Mouse (Mus musculus) urinary bladder, postnatal 4 days (tissue): Measurements from ENCODE around the gene Casc4.

ENCODE experiments used
- DNase-seq, 2 experiments: peaks; one replicate each; pipeline ENCODE4 v3.0.0; 2021 to 2022; ENCODE audit warnings: low spot score in 2 of 2

The Casc4 gene

DNA sequence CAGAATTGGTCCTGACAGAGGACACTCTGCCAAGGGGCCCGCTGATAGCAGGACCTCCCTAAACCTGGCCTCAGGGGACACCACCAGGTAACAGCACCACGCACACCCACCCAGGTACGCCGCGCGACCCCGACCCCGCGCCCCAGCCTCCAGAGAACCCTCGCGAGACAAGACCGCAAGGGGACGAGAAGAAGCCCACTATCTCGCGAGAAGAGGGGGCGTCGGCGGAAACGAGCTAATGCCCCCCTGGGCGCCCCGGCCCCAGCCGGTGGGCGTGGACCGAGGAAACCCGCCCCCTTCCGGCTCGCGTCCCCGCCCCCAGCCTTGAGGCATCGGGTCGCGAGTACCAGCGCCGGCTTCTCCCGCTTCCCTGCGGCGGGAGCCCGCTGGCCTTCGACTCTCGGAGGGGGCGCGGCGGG is at the start of gene Casc4:
TSS of gene Casc4 (plus strand) at position 339 of the 419 bp plus-strand sequence.
- peak; percentile 94 for DNase-seq

DNA sequence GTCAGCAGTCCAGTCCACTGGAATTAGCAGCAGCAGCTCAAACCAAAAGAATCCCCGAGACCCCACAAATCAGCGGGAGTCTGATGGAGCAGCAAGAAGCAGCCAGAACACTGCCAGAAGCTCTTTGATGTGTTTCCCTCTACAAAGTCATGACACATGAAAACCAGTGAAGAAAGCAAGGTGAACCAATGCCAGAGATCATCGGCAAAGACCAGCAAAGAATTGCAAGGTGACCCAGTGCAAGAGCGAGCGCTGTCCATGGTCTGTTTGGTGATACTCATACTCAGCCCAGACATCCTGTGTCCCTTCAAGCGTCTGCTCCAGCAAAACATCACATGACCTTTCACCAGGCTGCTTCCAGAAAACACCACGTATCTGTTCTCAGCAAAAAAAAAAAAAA is 45.0 kb upstream of the Casc4 start:
- peak in 1 of 2 experiments; percentile 10 for DNase-seq

DNA sequence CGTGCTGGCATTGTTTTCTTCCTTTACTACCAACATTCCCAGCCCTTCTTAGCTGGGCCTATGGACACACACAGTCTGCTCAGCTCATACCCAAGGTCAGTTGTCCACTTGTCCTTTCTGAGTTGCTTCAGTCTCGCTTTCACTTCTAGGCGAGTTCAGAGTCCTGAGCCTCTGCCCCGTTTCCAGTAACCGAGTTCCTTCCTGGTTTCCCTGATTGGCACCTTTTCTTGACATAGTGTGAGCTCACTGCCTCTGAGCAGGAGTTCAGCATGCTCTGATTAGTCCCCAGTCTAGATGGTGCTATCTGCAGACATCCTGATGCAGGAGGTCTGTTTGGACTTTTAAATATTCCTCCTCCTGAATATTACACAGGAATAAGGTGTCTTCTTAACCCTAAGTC is 42.1 kb upstream of the Casc4 start:
- DNase-seq: peak in 1 of 2 experiments; percentile 22

DNA sequence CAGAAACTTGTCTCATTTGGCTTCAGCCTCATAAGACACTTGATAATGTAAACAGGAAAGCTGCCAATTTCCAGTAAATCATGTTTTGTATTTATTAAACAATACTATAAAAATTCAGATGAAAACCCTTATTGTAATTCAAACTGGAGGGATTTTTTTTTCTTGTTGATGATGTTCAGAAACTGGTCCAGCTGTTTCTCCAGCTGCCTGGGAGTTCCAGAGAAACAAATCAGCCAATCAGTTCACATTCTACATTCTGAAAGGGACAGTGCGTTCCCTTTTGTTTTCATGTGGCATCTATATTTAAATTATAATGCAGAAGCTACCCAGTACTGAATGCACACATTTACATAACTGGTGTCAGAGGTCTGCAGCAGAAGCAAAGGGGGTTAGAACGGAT is 40.6 kb upstream of the Casc4 start:
- no peak for DNase-seq

DNA sequence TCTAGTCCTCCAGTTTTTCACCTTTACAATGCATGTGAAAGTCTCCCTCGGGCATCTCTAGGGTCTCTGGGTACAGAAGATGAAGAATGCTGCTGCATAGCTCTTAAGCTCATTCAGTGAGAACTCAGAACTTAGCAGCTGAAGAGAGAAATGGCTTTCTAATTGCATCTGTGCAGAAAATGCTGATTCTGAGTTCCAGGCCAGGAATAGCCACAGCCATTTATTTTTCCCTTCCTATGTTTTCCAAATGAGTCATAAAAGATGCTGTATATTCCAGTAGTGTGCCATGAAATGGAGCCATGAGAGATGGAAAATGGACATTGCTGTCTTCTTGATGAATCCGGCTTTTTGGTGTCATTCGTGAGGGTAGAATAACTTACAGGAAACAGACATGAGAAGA is 38.4 kb upstream of the Casc4 start:
- DNase-seq: no peak

DNA sequence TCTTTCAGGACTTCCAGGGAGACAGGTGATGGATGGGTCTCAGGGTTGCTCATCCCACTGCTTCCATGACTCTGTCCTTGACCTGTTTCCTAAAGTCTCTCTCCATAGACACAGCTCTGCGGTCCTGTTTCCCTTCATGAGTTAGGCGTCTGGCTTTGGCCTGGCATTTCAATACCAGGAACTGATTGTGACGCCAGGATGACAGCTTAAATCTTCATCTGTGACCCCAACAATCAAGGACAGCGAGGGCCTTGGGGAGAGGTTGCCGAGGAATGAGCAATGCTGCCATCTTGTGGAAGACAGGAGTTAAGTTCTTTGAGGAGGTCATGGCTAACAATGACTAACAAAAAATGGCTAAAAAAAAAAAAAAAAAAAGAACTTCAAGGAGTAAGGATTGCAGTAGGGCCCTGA is 34.3 kb upstream of the Casc4 start:
- peak; percentile 25 to 57 for DNase-seq

DNA sequence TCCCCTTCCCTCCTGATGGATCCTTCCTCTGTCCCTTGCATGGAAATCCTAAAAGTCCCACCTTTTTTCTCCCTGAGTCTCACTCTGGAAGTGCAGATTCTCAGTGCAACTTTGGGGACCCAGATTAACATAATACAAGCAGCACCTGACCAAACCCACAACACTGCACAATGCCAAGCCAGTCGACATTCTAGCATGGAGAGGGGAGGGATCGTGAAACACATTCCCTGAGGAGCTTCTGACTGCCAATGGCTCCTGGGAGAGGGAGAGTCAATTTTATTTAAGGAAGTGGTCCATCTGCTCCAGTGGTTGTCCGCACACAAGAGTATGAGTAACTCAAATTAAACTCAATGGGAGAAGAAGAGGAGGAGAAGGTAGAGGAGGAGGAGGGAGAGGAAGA is 31.8 kb upstream of the Casc4 start:
- DNase-seq: no peak

DNA sequence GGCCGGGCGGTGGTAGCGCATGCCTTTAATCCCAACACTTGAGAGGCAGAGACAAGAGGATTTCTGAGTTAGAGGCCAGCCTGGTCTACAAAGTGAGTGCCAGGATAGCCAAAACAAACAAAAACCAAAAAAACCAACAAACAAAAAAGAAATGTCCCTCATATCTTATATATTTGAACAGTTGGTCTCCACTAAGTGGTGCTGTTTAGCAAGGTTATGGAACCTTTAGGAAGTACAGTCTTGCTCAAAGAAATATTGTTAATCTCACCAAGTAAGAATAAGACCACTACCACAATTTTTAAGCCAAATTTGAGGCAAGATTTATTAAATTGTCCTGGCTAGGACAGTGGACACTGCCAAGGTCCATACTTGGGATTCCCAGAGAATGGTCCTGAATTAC is 25.3 kb upstream of the Casc4 start:
- no peak for DNase-seq

DNA sequence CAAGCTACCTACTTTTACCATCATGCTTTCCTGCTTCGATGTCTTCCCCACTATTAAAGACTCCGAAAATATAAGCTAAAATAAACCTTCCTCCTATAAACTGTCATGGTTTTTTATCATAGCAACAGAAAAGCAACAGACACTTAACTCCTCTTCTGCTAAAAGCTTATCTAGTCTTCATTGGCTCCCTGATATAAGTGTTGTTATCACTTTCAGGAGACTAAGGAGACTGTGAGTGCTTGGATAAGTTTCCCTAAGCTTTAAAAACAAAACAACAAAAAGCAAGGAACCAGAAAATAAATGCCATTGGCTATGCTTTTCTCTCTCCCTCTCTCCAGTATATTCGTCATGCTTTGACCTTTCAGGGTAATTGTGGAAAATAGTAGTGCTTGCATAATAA is 24.5 kb upstream of the Casc4 start:
- no peak for DNase-seq

DNA sequence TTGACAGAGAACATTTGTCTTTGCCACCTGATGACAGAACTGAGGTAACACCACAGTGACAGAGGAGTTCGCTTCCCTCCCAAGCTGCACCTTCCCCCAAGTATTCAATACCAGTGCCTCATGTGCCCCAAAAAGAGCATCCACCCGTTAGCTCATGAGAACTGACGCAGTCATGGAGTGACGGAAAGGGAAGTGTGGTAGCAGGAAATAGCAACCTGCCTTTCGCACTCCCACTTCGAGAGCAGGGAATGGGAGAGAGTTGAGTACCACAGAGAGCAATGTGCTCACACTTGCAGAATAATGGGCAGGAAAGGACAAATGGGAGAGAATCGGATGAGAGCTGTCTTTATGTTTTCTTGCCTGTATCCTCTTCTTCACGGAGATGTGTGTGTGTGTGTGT is 20.7 kb upstream of the Casc4 start:
- no peak for DNase-seq

DNA sequence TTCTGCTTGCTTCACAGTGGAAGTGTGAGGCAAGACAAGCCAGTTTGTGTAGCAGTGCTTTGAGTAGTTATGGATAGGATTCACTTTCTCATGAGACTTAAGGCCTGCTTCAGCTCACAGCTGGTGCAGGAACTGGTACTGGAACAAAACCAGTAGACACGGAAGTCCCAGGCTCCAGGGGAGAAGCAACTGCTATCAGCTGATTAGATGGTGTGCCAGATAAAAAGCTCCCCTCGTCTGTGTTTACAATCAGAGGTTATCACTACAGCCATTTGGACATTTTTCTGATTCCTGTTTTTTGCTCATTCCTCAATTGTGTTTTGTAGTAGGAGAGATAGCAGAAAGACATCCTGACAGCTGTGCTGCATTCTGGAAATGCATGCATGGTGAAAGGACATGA is 14.7 kb upstream of the Casc4 start:
- no peak for DNase-seq

DNA sequence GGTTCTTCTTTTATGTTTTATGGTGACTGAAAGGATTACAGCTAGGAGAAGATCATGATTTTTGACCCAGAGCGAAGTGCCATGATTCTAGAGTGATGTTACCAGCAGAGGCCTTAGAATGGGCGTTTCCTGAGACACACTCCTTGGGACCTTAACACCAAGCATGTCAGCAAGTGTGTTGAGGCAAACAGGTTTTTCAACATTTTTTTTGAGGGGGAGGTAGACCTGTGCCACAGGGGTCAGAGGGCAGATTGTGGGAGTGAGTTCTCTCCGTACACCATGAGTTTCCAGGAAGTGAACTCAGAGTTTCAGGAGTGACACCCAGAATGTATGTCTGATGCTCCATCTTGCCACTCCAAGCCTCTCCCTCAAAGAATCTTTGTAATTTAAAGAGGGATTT is 12.8 kb upstream of the Casc4 start:
- DNase-seq: no peak

DNA sequence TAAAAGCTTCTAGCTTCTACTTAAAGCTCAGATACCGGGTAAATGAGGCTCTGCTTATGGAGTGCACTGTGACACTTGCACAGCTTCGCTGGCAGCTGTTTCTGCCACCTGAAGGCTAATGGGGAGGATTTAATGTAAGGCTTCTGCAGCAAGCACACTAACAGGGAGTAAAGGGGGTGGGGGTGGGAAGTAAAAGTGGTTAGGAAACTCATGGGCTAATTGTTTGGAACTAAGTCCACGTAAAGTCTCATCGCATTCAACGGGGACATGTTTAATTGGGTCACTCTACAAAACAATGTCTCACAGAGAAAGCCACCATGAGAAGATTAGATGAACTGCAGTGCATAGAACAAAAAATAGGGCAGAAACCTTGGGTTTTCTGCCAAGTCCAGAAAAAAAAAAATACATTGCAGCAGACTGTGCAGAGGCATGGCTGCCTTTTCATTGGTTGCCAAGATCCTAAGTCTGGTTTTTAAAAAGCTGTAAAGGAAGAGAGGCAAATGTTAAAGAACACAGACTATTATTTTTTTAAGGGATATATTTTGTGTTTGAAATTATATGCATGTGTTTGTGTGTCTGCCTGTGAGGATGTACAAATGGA is 7.3 kb upstream of the Casc4 start:
- no peak for DNase-seq

DNA sequence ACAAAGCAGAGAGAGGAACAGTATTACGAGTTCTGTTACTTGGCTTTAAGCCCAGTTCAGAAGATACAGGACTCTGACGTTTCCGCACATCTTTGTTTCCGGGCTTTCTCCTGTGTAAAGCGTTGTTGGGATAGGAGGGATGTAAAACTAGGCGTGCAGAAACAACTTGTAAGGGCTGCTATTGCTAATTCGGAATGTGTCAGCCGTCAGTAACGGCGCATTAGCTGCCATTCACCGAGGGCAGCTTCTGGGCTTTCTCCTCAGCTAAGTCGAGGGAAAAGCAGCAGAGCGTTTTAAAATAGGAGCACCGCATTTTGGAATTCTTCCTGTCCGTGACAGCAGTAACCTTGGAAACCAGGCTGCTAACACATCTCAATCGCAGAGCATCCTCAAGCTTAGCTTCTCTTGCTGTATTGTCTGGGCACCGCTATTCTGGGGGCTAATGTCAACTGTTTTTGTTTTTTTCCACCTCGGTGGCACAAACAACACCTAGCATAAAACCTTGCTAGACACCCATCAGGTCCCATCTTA is 634 bp upstream of the Casc4 start:
- no peak for DNase-seq

DNA sequence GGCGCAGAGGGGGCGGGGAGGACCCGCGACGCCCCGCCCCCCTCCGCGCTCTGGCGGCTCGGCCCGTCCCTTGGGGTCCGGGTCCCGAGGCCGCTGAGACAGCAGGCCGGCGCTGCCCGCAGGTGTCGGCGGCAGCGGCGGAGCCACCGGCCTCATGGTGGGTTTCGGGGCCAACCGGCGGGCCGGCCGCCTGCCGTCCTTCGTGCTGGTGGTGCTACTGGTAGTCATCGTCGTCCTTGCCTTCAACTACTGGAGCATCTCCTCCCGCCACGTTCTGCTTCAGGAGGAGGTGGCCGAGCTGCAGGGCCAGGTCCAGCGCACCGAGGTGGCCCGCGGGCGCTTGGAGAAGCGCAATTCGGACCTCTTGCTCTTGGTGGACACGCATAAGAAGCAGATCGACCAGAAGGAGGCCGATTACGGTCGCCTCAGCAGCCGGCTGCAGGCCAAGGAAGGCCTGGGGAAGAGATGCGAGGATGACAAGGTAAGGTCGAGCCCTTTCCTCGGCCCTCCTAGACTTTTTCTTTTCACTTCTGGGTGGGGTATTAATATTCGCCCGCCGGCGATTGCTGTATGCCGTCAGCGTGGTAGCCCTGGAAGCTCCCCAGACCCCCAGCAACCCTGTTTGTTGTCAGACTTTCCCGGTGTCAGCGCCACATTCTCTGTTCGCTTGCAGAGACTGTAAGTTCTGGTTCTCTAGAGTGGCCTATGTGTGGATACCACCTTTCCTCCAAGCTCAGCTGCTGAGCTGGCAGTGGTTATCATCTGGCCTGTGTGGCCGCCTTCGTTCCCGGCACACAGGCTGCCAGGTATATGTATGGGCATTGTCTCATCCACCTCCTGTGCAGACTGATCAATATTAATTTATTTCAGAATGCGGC is 520 bp downstream of the Casc4 start:
- DNase-seq: no peak

DNA sequence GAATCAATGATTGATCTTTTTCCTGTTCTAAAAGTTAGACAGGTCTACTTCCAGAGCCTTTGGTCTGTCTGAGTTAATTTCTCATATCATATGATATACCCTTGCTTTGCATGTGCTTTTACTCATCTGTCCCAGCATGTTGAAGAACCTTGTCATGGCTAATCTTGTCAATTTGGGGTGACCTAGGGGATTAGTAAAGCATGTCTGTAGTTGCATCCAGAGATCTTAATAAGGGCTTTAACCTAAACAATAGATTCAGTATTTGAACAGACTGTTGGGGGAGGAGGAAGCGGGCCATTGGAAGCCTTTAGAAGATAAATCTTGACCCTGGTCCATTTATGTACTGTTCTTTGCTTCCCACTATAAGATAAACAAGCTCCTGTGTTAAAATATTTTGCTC is 12.7 kb downstream of the Casc4 start:
- DNase-seq: no peak

DNA sequence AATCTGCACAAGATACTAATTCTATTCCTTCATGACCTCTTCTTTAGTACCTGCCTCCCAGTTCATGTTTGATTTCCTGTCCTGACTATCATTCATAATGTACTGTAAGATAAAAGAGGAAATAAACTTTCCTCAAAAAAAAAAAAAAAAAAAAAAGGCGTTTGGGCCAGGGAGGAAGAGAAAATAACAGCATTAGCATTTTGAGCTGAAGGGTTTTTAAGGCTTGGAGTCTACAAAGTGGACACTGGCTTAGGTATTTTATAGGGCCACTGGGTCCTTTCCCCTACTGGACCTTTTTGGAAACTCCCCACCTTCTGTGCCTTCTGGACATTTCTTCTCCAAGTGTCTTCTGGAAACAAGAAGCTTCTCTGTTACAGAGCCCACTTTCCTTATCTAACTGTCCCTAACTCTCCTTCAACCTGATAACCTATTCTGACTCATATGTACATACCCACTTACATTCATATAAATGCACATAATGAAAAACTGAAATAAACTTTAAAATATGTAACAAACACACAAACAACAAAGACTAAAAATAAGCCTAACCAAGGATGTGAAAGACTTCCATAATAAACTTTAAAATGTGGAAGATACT is 18.8 kb downstream of the Casc4 start:
- DNase-seq: no peak

DNA sequence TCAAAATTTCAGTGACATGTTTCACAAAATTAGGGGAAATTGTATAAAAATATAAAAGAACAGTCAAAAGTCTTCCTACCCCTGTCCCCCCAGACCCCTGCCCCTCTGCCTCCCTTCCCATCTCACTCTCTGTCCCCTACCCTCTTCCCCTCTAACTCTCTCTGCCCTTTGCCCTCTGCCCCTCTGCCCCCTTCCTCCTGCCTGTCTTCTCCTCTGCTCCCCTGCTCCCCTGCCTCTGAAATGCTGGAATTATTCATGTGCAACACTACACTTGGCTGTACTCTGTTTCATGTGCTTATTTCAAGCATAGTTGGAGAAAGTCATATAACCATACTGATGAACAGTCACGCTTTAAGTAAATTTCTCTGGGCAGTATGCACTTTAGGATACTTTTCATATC is 19.6 kb downstream of the Casc4 start:
- no peak for DNase-seq

DNA sequence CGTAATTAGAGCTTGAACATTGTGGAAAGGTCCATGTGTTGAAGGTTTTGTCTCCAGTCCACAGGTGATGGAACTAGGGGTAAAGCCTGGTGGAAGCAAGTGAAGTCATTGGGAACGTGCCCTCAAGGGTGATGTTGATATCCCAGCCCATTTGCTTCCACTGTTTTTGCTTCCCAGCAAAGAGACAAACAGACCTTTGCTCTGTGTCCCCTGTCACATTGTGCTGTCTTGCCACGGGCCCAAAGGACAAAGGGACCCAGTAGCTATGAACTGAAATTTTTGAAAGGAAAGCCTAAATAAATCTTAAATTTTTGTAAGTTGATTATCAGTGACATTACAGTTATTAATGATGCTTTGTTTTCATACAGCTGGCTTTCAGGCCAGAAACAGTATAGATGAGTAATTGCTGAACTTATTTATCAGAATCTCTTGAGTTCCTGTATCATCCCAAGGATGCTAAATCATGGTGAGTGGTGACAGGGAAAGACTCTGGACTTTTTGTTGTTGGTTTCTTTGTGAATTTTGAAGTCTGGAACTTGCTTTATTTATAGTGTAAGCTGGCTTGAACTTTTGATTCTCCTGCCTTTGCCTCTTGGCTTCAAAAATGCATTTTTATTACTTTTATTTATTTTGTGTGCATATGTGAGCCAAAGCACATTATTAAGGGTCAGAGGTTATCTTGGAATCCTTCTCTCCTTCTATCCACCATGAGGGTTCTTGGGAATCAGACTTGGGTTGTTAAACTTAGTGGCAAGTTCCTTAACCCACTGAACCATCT is 22.1 kb downstream of the Casc4 start:
- DNase-seq: no peak

DNA sequence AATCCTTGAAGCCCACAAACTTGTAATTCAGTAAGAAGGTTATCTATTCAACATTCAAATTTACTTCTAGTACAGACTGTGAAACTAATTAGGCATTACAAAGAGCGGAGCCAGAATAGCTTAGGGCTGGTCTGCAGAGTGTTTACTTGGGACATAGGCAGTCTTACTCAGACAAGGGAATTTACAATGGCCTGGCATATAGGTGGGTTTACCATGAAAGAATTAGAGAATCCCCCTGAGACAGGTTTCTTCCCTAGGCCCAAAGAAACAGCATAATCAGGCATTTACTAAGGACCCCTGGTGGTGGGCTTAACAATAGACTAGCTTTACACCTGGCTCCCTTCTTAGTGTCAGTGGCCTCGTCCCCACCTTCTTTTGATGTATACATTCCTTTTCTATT is 28.5 kb downstream of the Casc4 start:
- no peak for DNase-seq

DNA sequence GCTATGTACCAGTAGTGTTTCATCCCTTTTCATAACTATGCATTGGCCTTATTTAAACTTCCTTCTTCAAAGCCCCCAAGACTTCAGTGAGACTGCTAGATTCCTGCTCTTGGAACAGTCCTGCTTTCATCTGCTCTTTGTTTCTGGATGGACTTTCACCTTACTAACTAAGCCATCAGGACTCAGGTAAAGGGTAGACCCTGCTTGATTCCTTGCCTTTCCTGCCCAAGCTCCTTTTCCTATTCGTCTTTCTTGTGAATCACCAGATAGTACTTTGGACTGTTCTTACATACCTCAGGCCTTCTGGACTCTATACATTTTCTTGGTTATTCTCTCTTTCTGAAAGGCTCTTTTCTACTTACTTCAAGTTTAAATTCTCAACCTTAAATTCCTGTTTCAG is 30.1 kb downstream of the Casc4 start:
- DNase-seq: no peak

DNA sequence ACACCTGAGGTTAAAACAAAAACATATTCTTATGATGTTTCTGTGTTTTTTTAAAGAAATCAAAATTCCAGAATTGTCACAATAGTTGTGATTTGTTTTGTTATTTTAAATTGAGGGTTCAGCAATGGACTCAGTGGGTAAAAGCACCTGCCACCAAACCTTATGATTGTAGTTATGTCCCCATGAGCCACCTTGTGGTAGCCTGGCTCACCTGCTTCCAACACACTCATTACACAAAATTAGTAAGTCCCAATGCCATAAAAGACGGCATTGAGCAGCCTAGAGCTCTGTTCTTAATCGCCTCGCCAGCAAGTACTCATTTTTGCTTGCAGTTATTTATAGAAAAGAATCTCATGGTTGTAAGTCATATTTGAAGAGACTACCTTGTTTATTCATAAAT is 43.2 kb downstream of the Casc4 start:
- DNase-seq: no peak
